Mouse (Mus musculus): ENCODE data around the gene Zfp574. TPM values are rescaled to one million over a fixed set of nuclear protein-coding genes. Genes with fewer than 3 reads are reported as not detected.
A peak's percentile ranks its signal among the peaks of the same experiment; 100 is the strongest.

Zfp574 gene
- polyA plus RNA-seq, 1 experiment from 2014 or later = 11.6 TPM

DNA sequence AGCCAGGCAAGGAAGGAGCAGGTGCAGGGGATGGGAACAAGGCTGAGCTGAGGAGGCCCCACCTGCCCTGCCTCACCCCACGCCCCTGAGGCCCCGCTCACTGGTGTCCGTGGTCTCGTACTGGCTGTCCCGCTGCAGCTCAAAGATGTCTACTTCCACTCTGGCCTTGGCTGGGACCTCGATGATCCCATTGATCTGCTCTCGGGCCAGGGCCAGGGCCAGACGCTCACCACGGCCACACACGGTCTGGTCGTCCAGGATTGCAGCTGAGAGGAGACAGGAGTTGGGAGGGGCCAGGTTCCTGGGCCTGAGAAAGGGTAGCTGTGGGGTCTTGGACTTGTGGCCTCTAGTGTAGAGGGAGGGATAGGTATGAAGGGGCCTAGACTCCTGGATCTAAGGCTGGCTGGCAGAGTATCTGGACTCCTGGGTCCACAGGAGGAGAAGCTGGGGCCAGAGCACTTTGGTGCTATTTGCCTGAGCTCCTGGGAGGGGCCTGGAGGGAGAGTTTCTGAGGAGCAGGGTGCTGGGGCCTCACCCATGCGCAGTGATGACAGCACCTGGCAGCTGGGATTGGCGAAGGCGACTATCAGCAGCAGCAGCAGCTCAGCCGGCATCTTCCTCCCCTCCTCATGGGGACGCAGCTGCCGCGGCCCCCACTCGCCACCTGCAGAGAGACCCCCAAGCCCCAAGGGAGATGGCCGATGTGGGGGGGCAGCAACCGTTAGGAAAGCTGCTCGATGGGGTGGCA, 4.3 kb upstream of the Zfp574 start:
- ATAC-seq = no peak
- no peak for TF ChIP-seq CTCF (IDR thresholded peaks at IDR 0.05; ENCODE audit: low read depth)
- H3K4me1 ChIP-seq (replicated peaks; ENCODE audit: control insufficient read depth, insufficient read depth, low read length) = no peaks in the 10 kb centered on the region
- no peaks in the 10 kb centered on the region for H3K27me3 ChIP-seq (replicated peaks; ENCODE audit: control insufficient read depth, insufficient read depth, low read length)
- no peaks in the 10 kb centered on the region for H3K9me3 ChIP-seq (ENCODE audit: control insufficient read depth)
- H3K36me3 ChIP-seq (ENCODE audit: control insufficient read depth, insufficient read depth) = peaks cover 6% of the 10 kb centered on the region; the same call in 1 of the 2 replicates
- H3K9ac ChIP-seq (ENCODE audit: low read depth, low read length) = no peak overlapping the region
- H3K27ac ChIP-seq (ENCODE audit: low read depth, low read length) = no peak overlapping the region
- H3K4me2 ChIP-seq (replicated peaks; ENCODE audit: low read depth) = no peak overlapping the region
- WGBS = 68% methylated on average over 22 of the region's 22 CpGs
- H3K4me3 ChIP-seq (ENCODE audit: low read depth, low read length) = no peak overlapping the region

- no peak for TF ChIP-seq CTCF (IDR thresholded peaks at IDR 0.05; ENCODE audit: low read depth)
Observed at GRCm38 (mm10) chr7:25068724-25069123, 3.6 kb upstream of the Zfp574 start.

GRCm38 (mm10) chr7:25072716-25073390, 486 bp downstream of the Zfp574 start:
- peak overlapping the region; percentile 9; the same call in 1 of the 2 replicates for H3K27ac ChIP-seq (ENCODE audit: low read depth, low read length)
- H3K9ac ChIP-seq (ENCODE audit: low read depth, low read length) = peak overlapping the region; percentile 49
- no peaks in the 10 kb centered on the region for H3K9me3 ChIP-seq (ENCODE audit: control insufficient read depth)
- peak overlapping the region; percentile 54 for H3K4me3 ChIP-seq (ENCODE audit: low read depth, low read length)
- ATAC-seq = no peak
- no peaks in the 10 kb centered on the region for H3K27me3 ChIP-seq (replicated peaks; ENCODE audit: control insufficient read depth, insufficient read depth, low read length)
- H3K36me3 ChIP-seq (ENCODE audit: control insufficient read depth, insufficient read depth) = 0 out of 2 replicates have a peak, but pooled peaks cover 3% of the 10 kb centered on the region
- TF ChIP-seq CTCF (IDR thresholded peaks at IDR 0.05; ENCODE audit: low read depth) = 0 out of 2 replicates have a peak, but pooled peaks have one; percentile 7
- peak overlapping the region; percentile 88 for H3K4me2 ChIP-seq (replicated peaks; ENCODE audit: low read depth)
- peaks cover 5% of the 10 kb centered on the region; the same call in 1 of the 2 replicates for H3K4me1 ChIP-seq (replicated peaks; ENCODE audit: control insufficient read depth, insufficient read depth, low read length)
- 2% methylated on average over 22 of the region's 33 CpGs for WGBS

More at GRCm38 (mm10) chr7:25068724-25069123, 3.6 kb upstream of the Zfp574 start:
- no peak overlapping the region for H3K4me2 ChIP-seq (replicated peaks; ENCODE audit: low read depth)
- H3K4me1 ChIP-seq (replicated peaks; ENCODE audit: control insufficient read depth, insufficient read depth, low read length) = no peaks in the 10 kb centered on the region
- no peaks in the 10 kb centered on the region for H3K9me3 ChIP-seq (ENCODE audit: control insufficient read depth)
- ATAC-seq = no peak
- H3K9ac ChIP-seq (ENCODE audit: low read depth, low read length) = no peak overlapping the region
- H3K36me3 ChIP-seq (ENCODE audit: control insufficient read depth, insufficient read depth) = peaks cover 6% of the 10 kb centered on the region; the same call in 1 of the 2 replicates
- H3K27ac ChIP-seq (ENCODE audit: low read depth, low read length) = no peak overlapping the region
- no peaks in the 10 kb centered on the region for H3K27me3 ChIP-seq (replicated peaks; ENCODE audit: control insufficient read depth, insufficient read depth, low read length)
- 54% methylated on average over 2 of the region's 2 CpGs for WGBS
- H3K4me3 ChIP-seq (ENCODE audit: low read depth, low read length) = no peak overlapping the region

GRCm38 (mm10) chr7:25073924-25074323, 1.6 kb downstream of the Zfp574 start:
- Histone ChIP-seq H3K36me3 (ENCODE audit: control insufficient read depth, insufficient read depth) (no peaks in the 10 kb centered on the region), H3K27ac (ENCODE audit: low read depth, low read length) (no peak overlapping the region), H3K9me3 (ENCODE audit: control insufficient read depth) (no peaks in the 10 kb centered on the region), H3K9ac (ENCODE audit: low read depth, low read length) (no peak overlapping the region), H3K4me3 (ENCODE audit: low read depth, low read length) (no peak overlapping the region), H3K4me2 (replicated peaks; ENCODE audit: low read depth) (no peak overlapping the region), H3K4me1 (replicated peaks; ENCODE audit: control insufficient read depth, insufficient read depth, low read length) (peaks cover 13% of the 10 kb centered on the region), H3K27me3 (replicated peaks; ENCODE audit: control insufficient read depth, insufficient read depth, low read length) (no peaks in the 10 kb centered on the region)
- no peak for TF ChIP-seq CTCF (IDR thresholded peaks at IDR 0.05; ENCODE audit: low read depth)
- ATAC-seq = no peak
- WGBS = 87% methylated on average over 8 of the region's 8 CpGs

- peak overlapping the region; percentile 48 for H3K4me3 ChIP-seq (ENCODE audit: low read depth, low read length)
- peak overlapping the region; percentile 60 for H3K4me2 ChIP-seq (replicated peaks; ENCODE audit: low read depth)
- peaks cover 14% of the 10 kb centered on the region for H3K4me1 ChIP-seq (replicated peaks; ENCODE audit: control insufficient read depth, insufficient read depth, low read length)
- no peak for ATAC-seq
- peaks cover 18% of the 10 kb centered on the region for H3K36me3 ChIP-seq (ENCODE audit: control insufficient read depth, insufficient read depth)
- WGBS = 12% methylated on average over 7 of the region's 7 CpGs
- H3K27ac ChIP-seq (ENCODE audit: low read depth, low read length) = peak overlapping the region; percentile 84
- H3K27me3 ChIP-seq (replicated peaks; ENCODE audit: control insufficient read depth, insufficient read depth, low read length) = no peaks in the 10 kb centered on the region
- TF ChIP-seq CTCF (IDR thresholded peaks at IDR 0.05; ENCODE audit: low read depth) = no peak
- no peaks in the 10 kb centered on the region for H3K9me3 ChIP-seq (ENCODE audit: control insufficient read depth)
- peak overlapping the region; percentile 62 for H3K9ac ChIP-seq (ENCODE audit: low read depth, low read length)
Observed at GRCm38 (mm10) chr7:25076296-25076662, 3.9 kb downstream of the Zfp574 start.

DNA sequence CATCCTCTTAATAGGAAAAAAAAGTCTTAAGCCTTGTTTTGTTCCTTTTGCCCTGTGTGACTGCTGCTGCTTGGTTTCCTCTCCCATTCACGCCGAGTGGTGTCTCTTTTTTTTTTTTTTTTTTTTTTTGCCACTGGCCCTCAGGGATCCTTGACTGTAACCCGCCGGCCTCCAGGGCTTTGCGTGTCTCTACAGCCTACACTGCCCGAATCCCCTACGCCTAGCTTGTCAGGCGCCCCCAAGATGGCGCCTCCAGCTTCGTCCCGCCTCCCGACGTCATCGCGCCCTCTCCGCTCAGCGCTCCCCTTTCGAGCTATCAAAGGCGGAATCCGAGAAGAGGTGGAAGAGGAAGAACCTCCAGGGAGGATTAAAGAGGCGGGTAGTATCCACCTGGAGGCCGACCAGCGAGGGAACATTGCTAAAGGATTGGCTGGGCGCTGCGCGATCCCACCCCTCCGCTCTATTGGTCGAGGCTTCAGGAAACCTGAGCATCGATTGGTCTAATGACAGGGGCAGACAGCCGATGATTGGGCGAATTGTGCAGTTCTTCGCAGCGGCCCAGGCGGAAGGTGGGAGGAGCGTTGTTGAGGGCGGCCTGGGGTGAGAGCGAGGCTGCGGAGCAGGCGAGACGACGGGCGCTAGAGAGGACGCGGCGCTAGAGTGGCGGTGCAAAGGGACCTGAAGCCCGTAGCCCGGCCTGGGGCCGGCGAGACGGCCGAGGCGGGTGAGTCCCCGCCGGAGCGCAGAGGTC, 4.5 kb downstream of the Zfp574 start:
- peaks cover 14% of the 10 kb centered on the region for H3K4me1 ChIP-seq (replicated peaks; ENCODE audit: control insufficient read depth, insufficient read depth, low read length)
- H3K9ac ChIP-seq (ENCODE audit: low read depth, low read length) = peak overlapping the region; percentile 77
- H3K27me3 ChIP-seq (replicated peaks; ENCODE audit: control insufficient read depth, insufficient read depth, low read length) = no peaks in the 10 kb centered on the region
- peak overlapping the region; percentile 61 for H3K4me3 ChIP-seq (ENCODE audit: low read depth, low read length)
- TF ChIP-seq CTCF (IDR thresholded peaks at IDR 0.05; ENCODE audit: low read depth) = peak; percentile 26
- H3K9me3 ChIP-seq (ENCODE audit: control insufficient read depth) = no peaks in the 10 kb centered on the region
- H3K27ac ChIP-seq (ENCODE audit: low read depth, low read length) = peak overlapping the region; percentile 84
- peak; percentile 99 for ATAC-seq
- peak overlapping the region; percentile 68 for H3K4me2 ChIP-seq (replicated peaks; ENCODE audit: low read depth)
- under 1% methylated on average over 49 of the region's 56 CpGs for WGBS
- H3K36me3 ChIP-seq (ENCODE audit: control insufficient read depth, insufficient read depth) = peaks cover 24% of the 10 kb centered on the region
